Mouse (Mus musculus): ENCODE data around the gene Gabrr1. TPM values are rescaled to one million over a fixed set of nuclear protein-coding genes. Genes with fewer than 3 reads are reported as not detected.
A peak's percentile ranks its signal among the peaks of the same experiment; 100 is the strongest.

Gene Gabrr1
- total RNA-seq, 1 experiment from 2014 or later, result not detected

DNA sequence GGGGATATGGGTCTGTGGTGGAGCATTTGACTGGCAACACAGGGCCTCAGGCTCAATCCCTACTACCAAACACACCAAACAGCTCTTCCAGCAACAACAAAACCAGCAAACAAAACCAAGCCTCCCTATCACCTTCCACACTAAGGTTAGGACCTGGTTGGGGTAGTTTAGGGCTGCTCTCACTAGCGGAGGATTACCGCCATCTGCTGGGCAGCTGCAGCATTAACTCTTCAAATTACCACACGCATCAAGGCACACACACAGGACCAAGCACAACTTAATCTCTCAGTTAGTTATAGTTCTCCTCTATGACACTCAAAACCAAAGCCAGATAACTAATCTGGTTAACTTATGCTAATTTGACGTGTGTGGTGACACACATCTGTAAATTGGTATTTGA is 72.4 kb downstream of the Gabrr1 start:
- ATAC-seq (replicated peaks; ENCODE audit: insufficient number of reproducible peaks, low FRiP score, low TSS enrichment, poor library complexity, severe bottlenecking), result 0 out of 2 replicates have a peak, but pooled peaks have one; percentile 47

DNA sequence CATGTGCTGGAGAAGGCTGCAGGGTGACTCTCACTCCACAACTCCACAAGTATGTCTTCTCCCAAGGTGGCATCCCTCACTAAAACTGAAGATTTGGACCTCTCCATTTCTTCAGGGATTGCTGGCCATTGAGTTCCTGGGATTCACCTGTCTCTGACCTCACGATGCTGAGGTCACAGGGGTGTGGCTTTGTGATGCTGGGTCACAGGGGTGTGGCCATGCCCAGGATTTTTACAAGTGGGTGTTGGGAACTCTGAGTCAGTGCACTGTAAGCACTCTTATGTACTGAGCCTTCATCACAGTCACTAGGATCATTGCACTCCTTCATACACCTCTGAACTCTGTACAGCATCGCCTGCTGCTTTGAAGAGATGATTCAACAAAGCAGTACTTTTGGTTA is 75.2 kb downstream of the Gabrr1 start:
- ATAC-seq (replicated peaks; ENCODE audit: insufficient number of reproducible peaks, low FRiP score, low TSS enrichment, poor library complexity, severe bottlenecking), result no peak

DNA sequence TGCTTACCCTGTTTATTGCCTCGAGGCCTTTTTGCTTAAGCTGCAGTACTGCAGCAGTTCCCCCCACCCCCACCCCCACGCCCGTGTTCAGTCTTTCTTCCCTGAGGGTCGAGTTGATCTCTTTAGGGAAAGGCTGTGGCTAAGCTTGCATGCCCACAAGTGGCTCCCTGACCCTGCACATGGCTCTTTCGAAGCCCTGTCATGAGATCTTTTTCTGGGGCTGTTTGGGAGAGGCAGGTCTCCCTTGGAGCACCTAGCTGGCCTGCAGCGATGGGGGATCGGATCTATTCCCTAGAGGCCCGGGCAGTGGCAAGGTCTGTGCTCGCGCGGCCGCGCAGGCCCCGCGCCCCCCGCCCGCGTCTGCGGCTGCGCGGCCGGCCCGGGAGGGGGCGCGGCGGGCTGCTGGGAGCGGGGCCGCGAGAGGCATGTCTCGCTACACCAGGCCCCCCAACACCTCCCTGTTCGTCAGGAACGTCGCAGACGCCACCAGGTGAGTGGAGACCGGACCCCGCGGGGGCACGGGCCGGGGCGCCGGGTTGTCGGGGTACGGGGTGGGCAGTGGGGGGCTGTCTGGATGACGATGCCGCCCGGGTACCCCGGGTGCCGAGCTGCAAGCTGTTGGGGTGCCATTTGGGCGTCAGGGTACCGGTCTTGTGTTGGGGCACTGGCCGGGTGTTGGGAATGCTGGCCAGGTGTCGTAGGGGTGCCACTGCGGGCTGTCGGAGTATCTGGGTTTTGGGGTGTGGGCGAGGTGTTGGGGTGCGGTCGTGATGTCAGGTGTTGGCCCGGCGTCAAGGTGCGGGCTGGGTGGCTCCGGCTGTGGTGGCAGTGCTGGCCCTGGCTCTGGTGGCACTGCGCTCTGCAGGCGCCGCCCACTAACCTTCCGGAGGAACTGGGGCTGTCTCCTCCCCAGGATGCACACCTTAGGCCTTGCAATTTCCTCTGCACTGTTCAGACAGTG is 76.8 kb downstream of the Gabrr1 start, which contains the start of gene Srsf12:
Gene Srsf12 (plus strand): TSS at position 111 of the 961 bp plus-strand sequence.
- ATAC-seq (replicated peaks; ENCODE audit: insufficient number of reproducible peaks, low FRiP score, low TSS enrichment, poor library complexity, severe bottlenecking), result no peak

Other genes starting within 250 kb of the Gabrr1 start
- gene Ankrd6, start 181.7 kb upstream of the Gabrr1 start, total RNA-seq (2017), result not detected in 3 replicates
- gene Rragd, start 149.5 kb upstream of the Gabrr1 start, total RNA-seq (2017), result 0.19 to 0.64 TPM (median 0.29 TPM) in 3 replicates
- 58.3 to 78.3 TPM (median 74.0 TPM) in 3 replicates for gene Ube2j1, start 101.1 kb upstream of the Gabrr1 start, total RNA-seq (2017)
- 0.78 TPM in 1 of 3 replicates, not detected in the others for gene Gabrr2, start 69.5 kb upstream of the Gabrr1 start, total RNA-seq (2017)
- gene Pm20d2, start 57.2 kb downstream of the Gabrr1 start, total RNA-seq (2017), result not detected in 3 replicates
- gene Srsf12, start 76.5 kb downstream of the Gabrr1 start, total RNA-seq (2017), result not detected in 3 replicates
- gene Pnrc1, start 157.6 kb downstream of the Gabrr1 start, total RNA-seq (2017), result 228 to 431 TPM (median 282 TPM) in 3 replicates
- gene Rngtt, start 177.8 kb downstream of the Gabrr1 start, total RNA-seq (2017), result 56.6 to 90.0 TPM (median 57.3 TPM) in 3 replicates

Data from monocyte, adult 5-6 weeks (primary cell).